Mouse (Mus musculus) forebrain, embryonic 16.5 days (tissue): ENCODE measurements at regions not wholly inside any gene's neighbourhood (a gene's known extent, or its start where the extent isn't known, plus 50 kb on each side); places are given as distances from the start of the nearest gene placed in this dataset.

Experiments
- ATAC-seq: fragments of 200-750 bp; cut with Nextera tagmentation; 2 replicates; pipeline ENCODE4 v1.8.0; 2017; ENCODE audit warnings: mild to moderate bottlenecking, moderate library complexity
- H3K27ac ChIP-seq: fragments of 300-500 bp; sonication (generic); 2 replicates; pipeline ENCODE4 v1.5.1; 2014; ENCODE audit warnings: low read length, control low read depth
- H3K27me3 ChIP-seq: fragments of 300-500 bp; sonication (generic); replicated peaks from 2 replicates; pipeline ENCODE4 v1.6.1; 2014; ENCODE audit warnings: low read length; ENCODE audit not compliant: control insufficient read depth, insufficient read depth
- H3K36me3 ChIP-seq: fragments of 300-500 bp; sonication (generic); 2 replicates; pipeline ENCODE4 v1.6.1; 2014; ENCODE audit not compliant: control insufficient read depth, insufficient read depth
- H3K4me1 ChIP-seq: fragments of 300-500 bp; sonication (generic); replicated peaks from 2 replicates; pipeline ENCODE4 v1.6.1; 2014; ENCODE audit warnings: low read length; ENCODE audit not compliant: control insufficient read depth, insufficient read depth
- H3K4me2 ChIP-seq: fragments of 300-500 bp; sonication (generic); 2 replicates; pipeline ENCODE4 v1.6.1; 2014; ENCODE audit warnings: mild to moderate bottlenecking, low read length, control low read depth
- H3K4me3 ChIP-seq: fragments of 300-500 bp; sonication (generic); replicated peaks from 2 replicates; pipeline ENCODE4 v1.5.1; 2014; ENCODE audit warnings: mild to moderate bottlenecking, low read length, control low read depth
- H3K9ac ChIP-seq: fragments of 300-500 bp; sonication (generic); replicated peaks from 2 replicates; pipeline ENCODE4 v1.6.1; 2014; ENCODE audit warnings: low read depth, low read length, control low read depth
- H3K9me3 ChIP-seq: fragments of 300-500 bp; sonication (generic); 2 replicates; pipeline ENCODE4 v1.6.1; 2016; ENCODE audit warnings: low read length; ENCODE audit not compliant: control insufficient read depth
- WGBS: fragments of 180-500 bp; shearing (Covaris S2); extraction: QIAGEN DNeasy Blood & Tissue Kit; methylation state at CpG from one replicate; pipeline ENCODE4 v1.1.7; 2014; 5-methylcytosine and 5-hydroxymethylcytosine counted together

- peaks cover 4% of the 10 kb centered on the region for H3K4me1 ChIP-seq
- no peak overlapping the region for H3K4me3 ChIP-seq
- no peaks in the 10 kb centered on the region for H3K9me3 ChIP-seq
- no peak for ATAC-seq
- H3K4me2 ChIP-seq: no peak overlapping the region
- H3K9ac ChIP-seq: no peak overlapping the region
- no peaks in the 10 kb centered on the region for H3K36me3 ChIP-seq
- WGBS: 29% methylated on average over 6 of the region's 6 CpGs
- no peaks in the 10 kb centered on the region for H3K27me3 ChIP-seq
- H3K27ac ChIP-seq: no peak overlapping the region
These were observed 120.7 kb upstream of the Atp6ap2 start for GRCm38 (mm10) chrX:12466897-12467296.

- Histone ChIP-seq H3K4me1 (peaks cover 4% of the 10 kb centered on the region), H3K4me3 (no peak overlapping the region), H3K27ac (no peak overlapping the region), H3K9ac (no peak overlapping the region), H3K36me3 (no peaks in the 10 kb centered on the region), H3K9me3 (no peaks in the 10 kb centered on the region), H3K27me3 (no peaks in the 10 kb centered on the region), H3K4me2 (no peak overlapping the region)
- ATAC-seq: no peak
- 40% methylated on average over 10 of the region's 10 CpGs for WGBS
These were observed 119.9 kb upstream of the Atp6ap2 start for GRCm38 (mm10) chrX:12467528-12468179.

DNA sequence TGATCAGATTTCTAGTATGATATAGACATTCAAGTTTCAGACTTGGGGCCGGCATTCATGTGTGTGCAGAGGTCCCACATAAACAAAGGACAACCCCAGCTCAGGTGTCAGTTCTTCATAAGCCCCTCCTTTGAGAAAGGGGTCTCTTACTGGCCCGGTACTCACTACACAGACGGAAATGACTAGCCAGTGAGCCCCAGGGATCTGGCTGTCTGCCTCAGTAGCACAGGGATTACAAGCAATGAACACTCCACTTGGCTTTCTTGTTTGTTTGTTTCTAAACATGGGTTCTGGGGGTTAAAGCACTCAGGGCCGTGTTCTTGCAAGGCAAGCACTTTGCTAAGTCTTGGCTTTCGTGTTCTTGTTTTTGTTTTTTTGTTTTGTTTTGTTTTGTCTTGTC lies 115.3 kb upstream of the Atp6ap2 start:
- H3K4me3 ChIP-seq: no peak overlapping the region
- no peak overlapping the region for H3K4me2 ChIP-seq
- no peak overlapping the region for H3K9ac ChIP-seq
- peaks cover 2% of the 10 kb centered on the region; the same call in 1 of the 2 replicates for H3K4me1 ChIP-seq
- no peaks in the 10 kb centered on the region for H3K36me3 ChIP-seq
- H3K27me3 ChIP-seq: no peaks in the 10 kb centered on the region
- no peaks in the 10 kb centered on the region for H3K9me3 ChIP-seq
- no peak overlapping the region for H3K27ac ChIP-seq
- 60% methylated on average over 5 of the region's 5 CpGs for WGBS
- no peak for ATAC-seq

DNA sequence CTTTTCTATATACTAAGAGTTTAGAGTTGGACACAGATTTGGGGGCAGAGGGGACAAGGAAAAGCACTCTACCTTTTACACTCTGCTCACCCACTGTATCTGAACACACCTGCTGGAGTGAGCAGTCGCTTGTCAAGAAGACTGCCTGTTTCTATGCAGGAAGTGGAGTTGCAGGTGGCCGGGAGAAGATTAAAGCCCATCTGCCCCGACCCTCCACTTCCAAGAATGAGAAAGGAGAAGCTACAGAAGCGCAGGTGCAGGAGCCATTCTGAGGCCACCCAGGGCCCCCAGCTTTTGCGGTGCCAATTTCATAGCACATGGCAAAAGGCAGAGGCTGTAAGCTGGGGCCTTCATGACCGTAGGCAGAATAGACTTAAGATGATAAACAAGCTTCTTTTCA lies 108.4 kb upstream of the Atp6ap2 start:
- WGBS: 89% methylated on average over 6 of the region's 6 CpGs
- H3K27ac ChIP-seq: no peak overlapping the region
- no peaks in the 10 kb centered on the region for H3K4me1 ChIP-seq
- ATAC-seq: no peak
- H3K4me3 ChIP-seq: no peak overlapping the region
- no peak overlapping the region for H3K9ac ChIP-seq
- no peak overlapping the region for H3K4me2 ChIP-seq
- no peaks in the 10 kb centered on the region for H3K9me3 ChIP-seq
- H3K36me3 ChIP-seq: no peaks in the 10 kb centered on the region
- no peaks in the 10 kb centered on the region for H3K27me3 ChIP-seq

- 50% methylated on average over 7 of the region's 7 CpGs for WGBS
- H3K9ac ChIP-seq: no peak overlapping the region
- H3K9me3 ChIP-seq: no peaks in the 10 kb centered on the region
- H3K4me1 ChIP-seq: 0 out of 2 replicates have a peak, but pooled peaks cover 3% of the 10 kb centered on the region
- no peak overlapping the region for H3K4me3 ChIP-seq
- peak; percentile 58 for ATAC-seq
- H3K4me2 ChIP-seq: no peak overlapping the region
- H3K27me3 ChIP-seq: no peaks in the 10 kb centered on the region
- no peaks in the 10 kb centered on the region for H3K36me3 ChIP-seq
- no peak overlapping the region for H3K27ac ChIP-seq
These were observed 96.6 kb upstream of the Atp6ap2 start for GRCm38 (mm10) chrX:12490957-12491356.

DNA sequence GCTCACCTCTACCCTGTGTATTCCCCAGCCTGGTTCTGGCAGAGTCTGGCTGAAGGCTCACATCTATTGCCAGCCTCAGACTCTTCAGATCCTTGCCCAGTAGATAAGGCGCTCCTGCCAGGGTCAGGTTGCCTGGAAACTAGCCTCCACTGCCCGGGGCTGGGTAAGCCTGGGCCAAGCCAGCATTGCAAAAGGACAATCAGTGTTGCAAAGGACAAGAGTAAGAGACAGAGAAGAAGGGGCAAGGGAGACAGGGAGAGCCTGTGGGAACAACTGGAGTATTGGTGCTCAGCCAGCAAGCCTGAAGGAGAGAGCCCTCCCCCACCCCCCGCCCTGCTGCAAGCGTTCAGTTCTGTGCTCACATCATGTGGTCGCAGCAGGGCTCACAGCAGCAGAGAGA lies 94.4 kb upstream of the Atp6ap2 start:
- H3K27ac ChIP-seq: no peak overlapping the region
- ATAC-seq: peak; percentile 66

DNA sequence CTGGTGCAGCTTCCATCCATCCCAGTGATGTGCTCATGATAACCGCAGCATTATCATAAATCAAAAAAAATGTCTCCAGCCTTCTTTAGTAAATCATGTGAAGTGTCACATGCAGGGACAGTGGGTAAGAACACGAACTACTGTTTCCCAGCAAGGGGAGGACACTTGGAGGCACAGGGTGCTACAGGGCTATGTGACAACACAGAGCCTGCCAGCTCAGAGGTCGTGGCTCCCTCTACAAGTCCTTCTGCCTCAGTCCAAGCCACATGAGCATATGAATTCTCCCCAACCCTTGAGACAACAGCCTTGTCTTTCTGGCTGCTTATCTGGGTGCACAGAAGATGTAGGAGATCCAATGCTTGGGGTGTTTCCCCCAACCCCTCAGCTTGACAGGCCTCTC lies 93.7 kb upstream of the Atp6ap2 start:
- WGBS: 62% methylated on average over 3 of the region's 3 CpGs
- Histone ChIP-seq H3K4me2 (no peak overlapping the region), H3K9ac (no peak overlapping the region), H3K27me3 (no peaks in the 10 kb centered on the region), H3K36me3 (no peaks in the 10 kb centered on the region), H3K9me3 (no peaks in the 10 kb centered on the region), H3K4me3 (no peak overlapping the region), H3K4me1 (0 out of 2 replicates have a peak, but pooled peaks cover 3% of the 10 kb centered on the region), H3K27ac (no peak overlapping the region)
- no peak for ATAC-seq

More for the DNA sequence above, 94.4 kb upstream of the Atp6ap2 start:
- no peak overlapping the region for H3K4me2 ChIP-seq
- no peaks in the 10 kb centered on the region for H3K36me3 ChIP-seq
- H3K9ac ChIP-seq: no peak overlapping the region
- H3K27me3 ChIP-seq: no peaks in the 10 kb centered on the region
- no peak overlapping the region for H3K4me3 ChIP-seq
- H3K4me1 ChIP-seq: 0 out of 2 replicates have a peak, but pooled peaks cover 3% of the 10 kb centered on the region
- 45% methylated on average over 5 of the region's 5 CpGs for WGBS
- H3K9me3 ChIP-seq: no peaks in the 10 kb centered on the region

GRCm38 (mm10) chrX:12494535-12494934 lies 93.1 kb upstream of the Atp6ap2 start:
- Histone ChIP-seq H3K4me2 (no peak overlapping the region), H3K4me3 (no peak overlapping the region), H3K27me3 (no peaks in the 10 kb centered on the region), H3K9me3 (no peaks in the 10 kb centered on the region), H3K27ac (no peak overlapping the region), H3K9ac (no peak overlapping the region), H3K4me1 (0 out of 2 replicates have a peak, but pooled peaks cover 3% of the 10 kb centered on the region), H3K36me3 (no peaks in the 10 kb centered on the region)
- ATAC-seq: no peak
- WGBS: 85% methylated on average over 6 of the region's 6 CpGs

GRCm38 (mm10) chrX:12500601-12501000 lies 87.0 kb upstream of the Atp6ap2 start:
- H3K9me3 ChIP-seq: no peaks in the 10 kb centered on the region
- H3K4me1 ChIP-seq: no peaks in the 10 kb centered on the region
- no peak overlapping the region for H3K27ac ChIP-seq
- H3K27me3 ChIP-seq: no peaks in the 10 kb centered on the region
- no peak overlapping the region for H3K4me3 ChIP-seq
- no peak overlapping the region for H3K9ac ChIP-seq
- WGBS: 69% methylated on average over 3 of the region's 3 CpGs
- ATAC-seq: no peak
- H3K4me2 ChIP-seq: no peak overlapping the region
- no peaks in the 10 kb centered on the region for H3K36me3 ChIP-seq

- Histone ChIP-seq H3K27ac (no peak overlapping the region), H3K9me3 (no peaks in the 10 kb centered on the region), H3K27me3 (no peaks in the 10 kb centered on the region), H3K4me2 (no peak overlapping the region), H3K4me3 (no peak overlapping the region), H3K36me3 (no peaks in the 10 kb centered on the region), H3K9ac (no peak overlapping the region), H3K4me1 (no peaks in the 10 kb centered on the region)
- WGBS: 64% methylated on average over 4 of the region's 4 CpGs
- no peak for ATAC-seq
These were observed 85.2 kb upstream of the Atp6ap2 start for GRCm38 (mm10) chrX:12502364-12502763.
